Mouse (Mus musculus) lung, embryonic 16.5 days (tissue): ENCODE data around the gene Nxpe3. TPM values are rescaled to one million over a fixed set of nuclear protein-coding genes. Genes with fewer than 3 reads are reported as not detected.
A peak's percentile ranks its signal among the peaks of the same experiment; 100 is the strongest.
"Not testable (repeated sequence)": the region's sequence is repeated elsewhere in the genome, so short reads cannot be mapped to it uniquely, and the experiment has no call there.

Experiments used
- ATAC-seq: fragments of 200-750 bp; cut with Nextera tagmentation; 2 replicates; pipeline ENCODE4 v1.8.0; 2017; ENCODE audit warnings: low read depth, mild to moderate bottlenecking, moderate library complexity
- H3K27ac ChIP-seq: fragments of 300-500 bp; sonication (generic); 2 replicates; pipeline ENCODE4 v1.5.1; 2014; ENCODE audit warnings: mild to moderate bottlenecking, control low read depth, low read length
- H3K27me3 ChIP-seq: fragments of 300-500 bp; sonication (generic); 2 replicates; pipeline ENCODE4 v1.6.1; 2014; ENCODE audit warnings: low read depth, low read length, mixed read lengths; ENCODE audit not compliant: control insufficient read depth, insufficient read depth
- H3K36me3 ChIP-seq: fragments of 300-500 bp; sonication (generic); 2 replicates; pipeline ENCODE4 v1.6.1; 2014; ENCODE audit warnings: low read length; ENCODE audit not compliant: control insufficient read depth, insufficient read depth
- H3K4me1 ChIP-seq: fragments of 300-500 bp; sonication (generic); replicated peaks from 2 replicates; pipeline ENCODE4 v1.6.1; 2014; ENCODE audit warnings: low read length, mixed read lengths; ENCODE audit not compliant: control insufficient read depth, insufficient read depth
- H3K4me2 ChIP-seq: fragments of 300-500 bp; sonication (generic); 2 replicates; pipeline ENCODE4 v1.6.1; 2014; ENCODE audit warnings: low read depth, low read length, control low read depth
- H3K4me3 ChIP-seq: fragments of 300-500 bp; sonication (generic); 2 replicates; pipeline ENCODE4 v1.5.1; 2014; ENCODE audit warnings: mild to moderate bottlenecking, low read length, control low read depth
- H3K9ac ChIP-seq: fragments of 300-500 bp; sonication (generic); 2 replicates; pipeline ENCODE4 v1.6.1; 2014; ENCODE audit warnings: low read length, control low read depth
- H3K9me3 ChIP-seq: fragments of 300-500 bp; sonication (generic); 2 replicates; pipeline ENCODE4 v1.6.1; 2016; ENCODE audit warnings: low read length; ENCODE audit not compliant: control insufficient read depth
- WGBS: fragments of 180-500 bp; shearing (Covaris S2); extraction: QIAGEN DNeasy Blood & Tissue Kit; methylation state at CpG from one replicate; pipeline ENCODE4 v1.1.7; 2014; 5-methylcytosine and 5-hydroxymethylcytosine counted together
- polyA plus RNA-seq: library from polyadenylated mRNA; unstranded; fragments of >200 nt; fragmentation: Nextera tagmentation; extraction: Ambion mirVana; gene quantifications from 2 replicates; pipeline ENCODE4 v1.2.1, GENCODE M21; 2015

The Nxpe3 gene
- polyA plus RNA-seq, 1 experiment from 2014 or later = 1.1 TPM

- Histone ChIP-seq H3K9ac (no peak overlapping the region), H3K4me2 (no peak overlapping the region), H3K9me3 (0 out of 2 replicates have a peak, but pooled peaks cover 2% of the 10 kb centered on the region), H3K27me3 (no peaks in the 10 kb centered on the region), H3K27ac (no peak overlapping the region), H3K4me1 (0 out of 2 replicates have a peak, but pooled peaks cover 3% of the 10 kb centered on the region), H3K4me3 (no peak overlapping the region), H3K36me3 (peaks cover 7% of the 10 kb centered on the region; the same call in 1 of the 2 replicates)
- WGBS = 93% methylated on average over 12 of the region's 12 CpGs
- ATAC-seq = no peak
Observed at GRCm38 (mm10) chr16:55843919-55844318, 51.2 kb downstream of the Nxpe3 start.

GRCm38 (mm10) chr16:55843134-55843533 lies 52.0 kb downstream of the Nxpe3 start:
- ATAC-seq = no peak
- no peak overlapping the region for H3K4me3 ChIP-seq
- WGBS = 67% methylated on average over 5 of the region's 5 CpGs
- no peaks in the 10 kb centered on the region for H3K27me3 ChIP-seq
- no peak overlapping the region for H3K4me2 ChIP-seq
- no peak overlapping the region for H3K27ac ChIP-seq
- peaks cover 3% of the 10 kb centered on the region; the same call in 1 of the 2 replicates for H3K4me1 ChIP-seq
- 0 out of 2 replicates have a peak, but pooled peaks cover 2% of the 10 kb centered on the region for H3K9me3 ChIP-seq
- peaks cover 7% of the 10 kb centered on the region; the same call in 1 of the 2 replicates for H3K36me3 ChIP-seq
- H3K9ac ChIP-seq = no peak overlapping the region

- peaks cover 9% of the 10 kb centered on the region; the same call in 1 of the 2 replicates for H3K4me1 ChIP-seq
- no peak overlapping the region for H3K9ac ChIP-seq
- H3K27me3 ChIP-seq = no peaks in the 10 kb centered on the region
- 85% methylated on average over 6 of the region's 6 CpGs for WGBS
- peaks cover 7% of the 10 kb centered on the region; the same call in 1 of the 2 replicates for H3K36me3 ChIP-seq
- no peak overlapping the region for H3K4me2 ChIP-seq
- ATAC-seq = no peak
- no peak overlapping the region for H3K27ac ChIP-seq
- H3K9me3 ChIP-seq = 0 out of 2 replicates have a peak, but pooled peaks cover 2% of the 10 kb centered on the region
- no peak overlapping the region for H3K4me3 ChIP-seq
Observed at GRCm38 (mm10) chr16:55841506-55841905, 53.6 kb downstream of the Nxpe3 start.

DNA sequence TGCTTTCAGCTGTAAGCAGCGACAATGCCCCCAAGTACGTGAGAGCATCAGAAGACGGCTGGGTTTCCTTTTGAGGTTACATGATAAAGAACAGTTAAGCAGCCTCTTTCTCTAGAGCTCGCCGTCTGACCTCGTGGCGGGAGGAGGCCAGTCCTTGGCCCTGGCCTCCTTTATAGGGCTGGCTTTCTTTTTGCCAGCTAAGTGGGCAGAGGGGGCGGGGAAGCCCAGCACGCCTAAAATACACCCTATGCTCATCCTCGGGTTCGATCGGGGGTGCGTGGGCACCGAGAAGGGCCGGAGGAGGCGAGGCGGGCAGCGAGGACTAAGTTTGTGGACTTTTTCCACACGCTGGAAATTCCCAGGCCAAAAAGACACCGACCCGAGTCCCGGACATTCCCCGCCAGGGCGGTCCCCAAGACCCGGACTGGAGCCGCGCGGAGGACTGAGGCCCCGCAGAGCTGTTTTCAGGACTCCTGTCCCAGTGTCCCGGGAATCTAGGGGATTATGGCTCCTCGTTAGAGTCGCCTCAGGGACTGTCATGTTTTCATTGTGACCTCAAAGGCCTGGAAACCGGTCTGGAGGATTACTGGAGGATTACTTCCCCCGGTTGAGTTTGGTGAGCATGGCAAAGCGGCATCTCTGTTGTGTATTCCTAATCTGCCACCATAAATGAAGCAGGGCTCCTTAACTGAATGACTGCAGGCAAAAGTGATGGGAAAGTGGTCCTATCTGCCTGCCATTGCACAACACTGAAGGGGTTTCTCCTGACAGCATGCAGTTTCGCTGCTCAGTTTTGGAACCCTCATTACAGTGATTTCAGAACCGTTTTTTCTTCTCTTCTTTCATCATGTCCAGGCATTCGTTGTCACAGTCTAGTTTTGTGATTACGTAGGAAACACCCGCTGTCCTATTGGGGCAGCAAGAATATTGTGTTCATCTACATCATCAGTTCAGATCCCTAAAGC lies 56.3 kb downstream of the Nxpe3 start, which contains the start of gene Nfkbiz:
Gene Nfkbiz, minus strand, starts transcription at position 390 of the 965 bp plus-strand sequence.
- peak within 1 kb of the TSS; percentile 90 for H3K9ac ChIP-seq
- H3K36me3 ChIP-seq = no peaks in the 10 kb centered on the region; the same call in 1 of the 2 replicates
- H3K4me1 ChIP-seq = peaks cover 9% of the 10 kb centered on the region; the same call in 1 of the 2 replicates
- H3K4me3 ChIP-seq = peak within 1 kb of the TSS; percentile 71
- no peaks in the 10 kb centered on the region for H3K9me3 ChIP-seq
- peak within 1 kb of the TSS; percentile 96 for H3K27ac ChIP-seq
- peak; percentile 97 for ATAC-seq
- under 1% methylated on average over 40 of the region's 40 CpGs for WGBS
- no peaks in the 10 kb centered on the region for H3K27me3 ChIP-seq
- peak within 1 kb of the TSS; percentile 84 for H3K4me2 ChIP-seq

- no peak for ATAC-seq
- Histone ChIP-seq H3K9me3 (no peaks in the 10 kb centered on the region), H3K9ac (peak overlapping the region; percentile 90), H3K4me1 (peaks cover 9% of the 10 kb centered on the region; the same call in 1 of the 2 replicates), H3K4me3 (peak overlapping the region; percentile 71), H3K27ac (peak overlapping the region; percentile 96), H3K36me3 (no peaks in the 10 kb centered on the region), H3K27me3 (no peaks in the 10 kb centered on the region), H3K4me2 (peak overlapping the region; percentile 84)
- 7% methylated on average over 3 of the region's 3 CpGs for whole genome bisulfite sequencing
Observed at GRCm38 (mm10) chr16:55838129-55838509, 57.0 kb downstream of the Nxpe3 start.

DNA sequence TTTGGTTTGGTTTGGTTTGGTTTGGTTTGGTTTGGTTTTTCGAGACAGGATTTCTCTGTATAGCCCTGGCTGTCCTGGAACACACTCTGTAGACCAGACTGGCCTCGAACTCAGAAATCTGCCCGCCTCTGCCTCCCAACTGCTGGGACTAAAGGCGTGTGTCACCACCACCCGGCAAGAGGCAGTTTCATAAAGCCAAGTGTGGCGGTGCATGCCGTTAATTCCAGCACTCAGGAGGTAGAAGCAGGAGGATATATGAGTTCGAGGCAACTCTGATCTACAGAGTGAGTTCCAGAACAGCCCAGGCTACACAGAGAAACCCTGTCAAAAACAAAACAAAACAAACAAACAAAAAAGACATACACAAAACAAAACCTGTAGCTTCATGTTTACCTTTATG lies 57.4 kb downstream of the Nxpe3 start:
- not testable (repeated sequence) for H3K36me3 ChIP-seq, ATAC-seq, H3K27me3 ChIP-seq, H3K9ac ChIP-seq, H3K27ac ChIP-seq, H3K4me1 ChIP-seq, H3K9me3 ChIP-seq
- Histone ChIP-seq H3K4me3 (peak overlapping the region; percentile 71; the same call in 1 of the 2 replicates), H3K4me2 (peak overlapping the region; percentile 84)
- 90% methylated on average over 8 of the region's 8 CpGs for WGBS

GRCm38 (mm10) chr16:55837168-55837567 lies 57.9 kb downstream of the Nxpe3 start:
- H3K4me2 ChIP-seq = no peak overlapping the region
- H3K27ac ChIP-seq = no peak overlapping the region
- H3K4me3 ChIP-seq = no peak overlapping the region
- WGBS = 62% methylated on average over 2 of the region's 2 CpGs
- no peaks in the 10 kb centered on the region for H3K36me3 ChIP-seq
- peaks cover 9% of the 10 kb centered on the region; the same call in 1 of the 2 replicates for H3K4me1 ChIP-seq
- H3K27me3 ChIP-seq = no peaks in the 10 kb centered on the region
- no peaks in the 10 kb centered on the region for H3K9me3 ChIP-seq
- no peak overlapping the region for H3K9ac ChIP-seq
- ATAC-seq = no peak

DNA sequence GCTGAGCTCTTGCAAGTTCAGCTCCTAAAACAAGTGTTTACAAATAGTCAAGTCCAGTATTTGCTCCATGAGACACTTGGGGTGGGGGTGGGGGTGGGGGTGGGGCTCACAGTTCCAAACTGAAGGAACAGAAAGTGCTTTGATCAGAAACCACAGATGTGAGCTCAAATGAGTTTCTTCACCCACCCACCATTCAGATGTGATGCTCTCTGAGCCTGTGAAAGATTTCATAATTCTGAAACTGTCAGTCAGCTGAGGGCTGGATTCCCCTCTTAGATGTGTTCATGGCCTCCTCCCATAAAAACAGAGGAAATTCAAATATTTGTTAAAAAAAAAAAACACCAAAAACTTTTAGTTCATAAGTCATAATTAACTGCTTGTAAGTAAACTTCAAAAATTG lies 59.3 kb downstream of the Nxpe3 start:
- Histone ChIP-seq H3K4me2 (no peak overlapping the region), H3K4me3 (no peak overlapping the region), H3K9ac (no peak overlapping the region), H3K27me3 (no peaks in the 10 kb centered on the region), H3K4me1 (peaks cover 9% of the 10 kb centered on the region; the same call in 1 of the 2 replicates), H3K36me3 (no peaks in the 10 kb centered on the region), H3K27ac (no peak overlapping the region), H3K9me3 (no peaks in the 10 kb centered on the region)
- no peak for ATAC-seq

GRCm38 (mm10) chr16:55832617-55833016 lies 62.5 kb downstream of the Nxpe3 start:
- WGBS = 62% methylated on average over 8 of the region's 8 CpGs
- Histone ChIP-seq H3K4me2 (no peak overlapping the region), H3K27me3 (no peaks in the 10 kb centered on the region), H3K4me3 (no peak overlapping the region), H3K36me3 (no peaks in the 10 kb centered on the region), H3K27ac (no peak overlapping the region), H3K9ac (no peak overlapping the region), H3K4me1 (peaks cover under 1% of the 10 kb centered on the region; the same call in 1 of the 2 replicates), H3K9me3 (no peaks in the 10 kb centered on the region)
- ATAC-seq = no peak
